Mouse (Mus musculus) intestine, postnatal 0 days (tissue): Measurements from ENCODE around the gene Eif1b. TPM values are rescaled to one million over a fixed set of nuclear protein-coding genes. Genes with fewer than 3 reads are reported as not detected.

Experiments used
- ATAC-seq: fragments of 200-750 bp; cut with Nextera tagmentation; 2 replicates; pipeline ENCODE4 v1.8.0; 2017; ENCODE audit warnings: mild to moderate bottlenecking, moderate TSS enrichment, moderate library complexity
- H3K27ac ChIP-seq: fragments of 300-500 bp; sonication (generic); 2 replicates; pipeline ENCODE4 v1.5.1; 2014; ENCODE audit warnings: mild to moderate bottlenecking, low read depth, low read length, moderate library complexity
- H3K27me3 ChIP-seq: fragments of 300-500 bp; sonication (generic); replicated peaks from 2 replicates; pipeline ENCODE4 v1.6.1; 2014; ENCODE audit warnings: low read length, mixed read lengths; ENCODE audit not compliant: control insufficient read depth, insufficient read depth
- H3K36me3 ChIP-seq: fragments of 300-500 bp; sonication (generic); 2 replicates; pipeline ENCODE4 v1.6.1; 2014; ENCODE audit warnings: mild to moderate bottlenecking, moderate library complexity; ENCODE audit not compliant: control insufficient read depth, insufficient read depth
- H3K4me1 ChIP-seq: fragments of 300-500 bp; sonication (generic); replicated peaks from 2 replicates; pipeline ENCODE4 v1.6.1; 2014; ENCODE audit warnings: antibody characterized with exemption, low read length, mixed read lengths; ENCODE audit not compliant: control insufficient read depth, insufficient read depth
- H3K4me2 ChIP-seq: fragments of 300-500 bp; sonication (generic); replicated peaks from 2 replicates; pipeline ENCODE4 v1.6.1; 2014; ENCODE audit warnings: low read depth, mild to moderate bottlenecking, moderate library complexity
- H3K4me3 ChIP-seq: fragments of 300-500 bp; sonication (generic); 2 replicates; pipeline ENCODE4 v1.5.1; 2014; ENCODE audit warnings: low read depth, low read length
- H3K9ac ChIP-seq: fragments of 300-500 bp; sonication (generic); 2 replicates; pipeline ENCODE4 v1.6.1; 2014; ENCODE audit warnings: mild to moderate bottlenecking, low read depth, low read length
- H3K9me3 ChIP-seq: fragments of 300-500 bp; sonication (generic); 2 replicates; pipeline ENCODE4 v1.6.1; 2016; ENCODE audit warnings: mixed run types; ENCODE audit not compliant: control insufficient read depth
- CTCF ChIP-seq: sonication (generic); IDR thresholded peaks from 2 replicates; pipeline ENCODE4 v1.5.1; 2016; ENCODE audit warnings: low read depth, mild to moderate bottlenecking, control low read depth, antibody characterized with exemption, moderate library complexity
- WGBS: fragments of 180-500 bp; shearing (Covaris S2); extraction: QIAGEN DNeasy Blood & Tissue Kit; methylation state at CpG from one replicate; pipeline ENCODE4 v1.1.7; 2014; 5-methylcytosine and 5-hydroxymethylcytosine counted together
- polyA plus RNA-seq: library from polyadenylated mRNA; unstranded; fragments of >200 nt; fragmentation: Nextera tagmentation; extraction: Ambion mirVana; gene quantifications from 2 replicates; pipeline ENCODE4 v1.2.1, GENCODE M21; 2015

Gene Eif1b
- polyA plus RNA-seq, 1 experiment from 2014 or later = 115 TPM

GRCm38 (mm10) chr9:120516720-120517119 lies 24.7 kb downstream of the Eif1b start:
- no peak overlapping the region for H3K9ac ChIP-seq
- no peak overlapping the region for H3K4me2 ChIP-seq
- H3K27ac ChIP-seq = no peak overlapping the region
- H3K4me1 ChIP-seq = no peaks in the 10 kb centered on the region
- H3K4me3 ChIP-seq = no peak overlapping the region
- no peaks in the 10 kb centered on the region for H3K27me3 ChIP-seq
- no peaks in the 10 kb centered on the region for H3K36me3 ChIP-seq
- TF ChIP-seq CTCF = no peak
- 74% methylated on average over 8 of the region's 8 CpGs for WGBS
- ATAC-seq = no peak
- no peaks in the 10 kb centered on the region for H3K9me3 ChIP-seq

DNA sequence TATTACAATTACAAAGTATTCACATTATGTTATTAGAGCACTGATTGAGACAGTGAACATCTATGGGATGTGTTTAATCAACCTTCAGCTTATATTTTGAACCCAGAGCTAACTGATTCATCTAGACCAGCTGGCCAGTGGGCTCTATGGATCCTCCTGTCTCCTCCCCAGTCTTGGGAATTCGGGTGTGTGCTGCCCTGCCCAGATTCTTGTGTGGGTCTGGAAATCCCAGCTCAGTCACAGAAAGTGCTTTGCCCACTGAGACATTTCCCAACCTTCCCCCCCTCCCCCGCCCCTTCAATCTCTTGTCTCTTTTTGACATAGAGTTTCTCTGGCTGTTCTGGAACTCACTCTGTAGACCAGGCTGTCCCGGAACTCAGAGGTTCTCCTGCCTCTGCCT lies 26.9 kb downstream of the Eif1b start:
- WGBS = 68% methylated on average over 3 of the region's 3 CpGs
- H3K27me3 ChIP-seq = no peaks in the 10 kb centered on the region
- no peak overlapping the region for H3K4me2 ChIP-seq
- H3K4me1 ChIP-seq = no peaks in the 10 kb centered on the region
- no peak overlapping the region for H3K9ac ChIP-seq
- ATAC-seq = no peak
- H3K27ac ChIP-seq = no peak overlapping the region
- no peak overlapping the region for H3K4me3 ChIP-seq
- no peaks in the 10 kb centered on the region for H3K9me3 ChIP-seq
- TF ChIP-seq CTCF = no peak
- H3K36me3 ChIP-seq = no peaks in the 10 kb centered on the region

DNA sequence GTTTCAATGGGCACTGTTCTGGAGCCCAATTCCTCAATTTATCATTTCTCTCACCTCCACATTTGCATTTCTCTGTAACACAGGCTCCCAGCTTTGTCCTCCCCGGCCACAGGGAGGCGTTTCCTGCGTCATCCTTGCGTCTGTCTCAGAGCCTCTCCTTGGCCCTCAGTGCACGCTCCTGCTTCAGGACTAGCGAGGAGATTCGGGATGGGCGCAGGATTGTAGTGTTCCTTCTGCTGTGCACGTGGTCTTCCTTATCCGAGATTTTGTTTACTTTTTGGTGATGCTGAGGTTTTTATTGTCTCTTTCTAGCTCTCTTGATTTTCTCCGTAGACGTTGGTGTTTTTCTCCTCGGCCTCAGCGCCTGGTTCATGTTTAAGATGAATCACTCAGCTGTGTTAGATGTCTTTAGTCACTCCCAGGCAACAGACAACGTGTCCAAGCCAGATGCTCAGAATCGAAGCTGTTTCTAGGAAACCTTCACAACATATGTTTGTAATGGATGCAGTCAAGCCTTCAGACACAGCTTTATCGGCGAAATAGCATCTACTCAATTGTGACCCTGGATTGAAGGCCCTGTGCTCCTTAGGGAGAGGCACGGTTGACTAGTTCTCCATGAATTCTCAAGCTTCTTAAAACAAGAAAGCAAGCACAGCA lies 27.6 kb downstream of the Eif1b start:
- no peaks in the 10 kb centered on the region for H3K27me3 ChIP-seq
- TF ChIP-seq CTCF = peak; percentile 60
- WGBS = 23% methylated on average over 19 of the region's 19 CpGs

GRCm38 (mm10) chr9:120521161-120521560 lies 29.1 kb downstream of the Eif1b start:
- WGBS = 74% methylated on average over 1 of the region's 1 CpGs
- Histone ChIP-seq H3K27ac (no peak overlapping the region), H3K9me3 (no peaks in the 10 kb centered on the region), H3K4me2 (no peak overlapping the region), H3K4me1 (no peaks in the 10 kb centered on the region), H3K9ac (no peak overlapping the region), H3K27me3 (no peaks in the 10 kb centered on the region), H3K4me3 (no peak overlapping the region), H3K36me3 (no peaks in the 10 kb centered on the region)
- ATAC-seq = no peak
- no peak for TF ChIP-seq CTCF

More for the DNA sequence above, 27.6 kb downstream of the Eif1b start:
- Histone ChIP-seq H3K4me2 (no peak overlapping the region), H3K27ac (no peak overlapping the region), H3K9ac (no peak overlapping the region), H3K4me1 (no peaks in the 10 kb centered on the region), H3K9me3 (no peaks in the 10 kb centered on the region), H3K36me3 (no peaks in the 10 kb centered on the region), H3K4me3 (no peak overlapping the region)
- no peak for ATAC-seq

DNA sequence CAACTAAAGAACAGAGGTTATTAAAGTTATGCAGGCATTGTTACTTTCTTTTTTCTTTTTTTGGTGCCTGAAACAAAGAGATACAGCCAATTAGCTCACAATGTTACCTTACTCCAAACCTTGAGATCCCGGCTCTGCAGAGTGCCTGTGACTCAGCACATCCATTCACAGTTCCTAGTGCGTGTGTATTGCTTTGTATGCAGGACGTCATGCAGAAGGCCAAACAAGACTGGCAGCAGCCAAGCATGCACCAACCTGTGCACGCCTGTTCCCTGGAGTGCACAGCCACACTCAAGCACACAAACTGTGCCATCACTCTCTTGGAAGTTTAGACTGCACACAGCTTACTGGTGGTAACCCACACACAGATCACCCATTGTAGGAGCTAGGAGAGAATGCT lies 35.2 kb downstream of the Eif1b start:
- no peaks in the 10 kb centered on the region for H3K9me3 ChIP-seq
- WGBS = 77% methylated on average over 4 of the region's 4 CpGs
- no peaks in the 10 kb centered on the region for H3K36me3 ChIP-seq
- H3K27ac ChIP-seq = no peak overlapping the region
- ATAC-seq = no peak
- H3K4me1 ChIP-seq = no peaks in the 10 kb centered on the region
- H3K9ac ChIP-seq = no peak overlapping the region
- H3K27me3 ChIP-seq = no peaks in the 10 kb centered on the region
- H3K4me3 ChIP-seq = no peak overlapping the region
- no peak overlapping the region for H3K4me2 ChIP-seq
- no peak for TF ChIP-seq CTCF

DNA sequence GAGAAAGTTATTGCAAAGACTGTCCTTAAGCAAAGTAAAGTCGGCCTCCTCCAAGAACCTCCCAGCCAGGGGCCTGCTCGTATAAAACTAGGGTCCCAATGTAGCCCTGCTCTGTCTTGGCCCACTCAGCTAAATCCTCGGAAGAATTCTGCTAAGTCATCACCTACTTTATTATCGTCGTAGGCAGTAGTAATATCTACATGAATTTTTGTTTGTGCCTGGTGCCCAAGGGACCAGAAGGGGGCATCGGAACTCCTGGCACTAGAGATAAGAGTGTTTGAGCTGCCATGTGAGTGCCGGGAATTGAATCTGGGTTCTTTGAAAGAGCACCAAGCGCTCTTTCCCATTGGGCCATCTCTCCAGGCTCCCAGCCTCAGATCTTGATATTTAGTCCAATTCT lies 35.9 kb downstream of the Eif1b start:
- no peak for TF ChIP-seq CTCF
- ATAC-seq = no peak

More for the DNA sequence above, 35.9 kb downstream of the Eif1b start:
- H3K9me3 ChIP-seq = no peaks in the 10 kb centered on the region
- no peaks in the 10 kb centered on the region for H3K4me1 ChIP-seq
- no peaks in the 10 kb centered on the region for H3K36me3 ChIP-seq
- no peaks in the 10 kb centered on the region for H3K27me3 ChIP-seq
- no peak overlapping the region for H3K4me3 ChIP-seq
- H3K4me2 ChIP-seq = no peak overlapping the region
- WGBS = 92% methylated on average over 8 of the region's 8 CpGs
- H3K9ac ChIP-seq = no peak overlapping the region
- H3K27ac ChIP-seq = no peak overlapping the region
